Mouse (Mus musculus) T-helper 1 cell (primary cell): ENCODE measurements around the gene Mreg.
"Not testable (repeated sequence)": the region's sequence is repeated elsewhere in the genome, so short reads cannot be mapped to it uniquely, and the experiment has no call there.

Experiments
- in situ Hi-C: fragments of 300-600 bp; cut with MboI, MseI; formaldehyde crosslinking; loops from one replicate; pipeline ENCODE4 v1.15.1; 2025; ENCODE audit warnings: high pct_unique_total_duplicates

Mreg gene

DNA sequence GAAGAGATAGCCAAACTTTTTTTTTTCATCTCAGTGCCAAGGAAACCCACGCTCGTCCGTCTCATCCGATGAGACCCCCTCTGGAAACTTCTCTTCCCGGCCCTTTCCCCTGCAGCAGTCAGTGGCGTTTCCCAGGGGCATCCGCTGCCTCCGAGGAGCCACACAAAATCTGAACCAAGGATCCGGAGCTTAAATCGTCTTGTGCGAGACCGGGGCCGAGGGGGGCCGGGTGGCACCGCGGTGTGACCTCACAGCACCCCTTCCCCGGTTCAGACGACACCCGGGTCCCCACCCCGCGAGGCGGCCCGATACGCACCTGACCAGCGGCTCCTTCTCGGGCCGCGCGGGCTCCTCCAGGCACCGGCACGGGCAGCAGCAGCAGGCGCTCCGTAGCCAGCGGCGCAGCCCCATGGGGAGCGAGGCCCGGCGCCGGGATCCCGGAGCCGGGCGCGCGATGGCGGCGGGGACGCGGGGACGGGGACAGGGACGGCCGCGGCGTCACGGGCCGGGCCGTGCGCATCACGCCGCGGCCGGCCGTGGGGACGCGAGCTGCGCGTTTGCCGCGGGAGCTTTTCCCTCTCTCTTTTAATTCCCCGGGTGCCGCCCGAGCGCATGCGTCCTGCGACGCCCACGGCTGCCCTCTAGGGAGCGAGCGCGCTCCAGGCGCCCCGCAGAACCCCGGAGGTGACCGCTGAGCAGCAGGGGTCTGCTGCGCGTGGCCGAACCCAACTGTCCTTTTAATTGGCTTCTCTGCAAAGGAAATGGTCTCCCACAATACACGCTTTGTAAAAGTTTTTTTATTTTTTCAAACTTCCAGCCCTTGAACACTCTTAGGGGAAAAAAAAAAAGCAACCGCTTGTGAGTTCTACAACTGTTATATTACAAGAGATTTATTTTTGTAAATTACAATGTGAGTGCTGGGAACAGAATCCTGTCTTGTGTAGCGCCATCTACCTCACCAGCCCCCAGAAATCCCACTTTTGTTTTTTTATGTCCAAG lies at the start of gene Mreg:
Mreg (minus strand) TSS at position 607 of the 999 bp plus-strand sequence.
- in situ Hi-C loops = no loop called here

DNA sequence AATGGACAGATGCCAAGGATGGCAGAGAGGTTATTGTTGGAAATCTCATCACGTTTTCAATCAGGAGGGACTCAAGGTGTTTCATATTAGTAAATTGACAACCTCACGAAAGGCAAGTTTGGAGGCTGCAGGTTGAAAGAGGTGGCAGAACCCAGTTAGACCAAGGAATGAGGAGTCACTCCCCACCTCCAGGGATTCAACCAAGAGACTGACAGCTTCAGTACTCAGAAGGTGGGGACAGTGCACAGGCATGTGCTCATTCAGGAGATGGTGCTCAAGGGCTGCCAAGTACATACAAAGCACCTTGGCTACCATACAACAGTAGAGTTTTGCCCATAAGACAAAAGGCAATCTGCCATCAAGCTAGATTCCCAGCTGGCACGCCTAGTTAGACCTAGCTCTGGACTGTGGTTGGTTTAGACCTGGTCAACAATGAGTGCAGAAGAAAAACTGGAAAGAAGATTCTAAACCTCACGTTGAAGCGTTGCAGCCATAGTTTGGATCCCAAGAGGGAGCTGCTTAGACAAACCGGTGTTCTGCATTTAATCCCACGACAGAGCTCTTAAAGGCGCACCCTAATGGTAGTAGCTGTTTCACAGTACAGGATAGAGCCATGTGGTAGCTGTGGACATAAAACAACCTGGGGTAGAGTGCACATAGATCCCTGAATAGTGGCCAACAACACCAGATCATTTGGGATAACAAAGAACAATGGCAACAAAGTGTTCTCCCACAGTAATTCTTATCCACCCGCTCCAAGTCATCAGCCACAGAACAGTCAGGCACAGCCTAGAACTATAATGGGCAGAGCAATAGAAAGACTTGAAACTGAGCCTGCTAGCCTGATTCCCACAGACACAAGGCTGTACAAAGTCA lies 44.5 kb upstream of the Mreg start:
- in situ Hi-C loops = no loop called here

DNA sequence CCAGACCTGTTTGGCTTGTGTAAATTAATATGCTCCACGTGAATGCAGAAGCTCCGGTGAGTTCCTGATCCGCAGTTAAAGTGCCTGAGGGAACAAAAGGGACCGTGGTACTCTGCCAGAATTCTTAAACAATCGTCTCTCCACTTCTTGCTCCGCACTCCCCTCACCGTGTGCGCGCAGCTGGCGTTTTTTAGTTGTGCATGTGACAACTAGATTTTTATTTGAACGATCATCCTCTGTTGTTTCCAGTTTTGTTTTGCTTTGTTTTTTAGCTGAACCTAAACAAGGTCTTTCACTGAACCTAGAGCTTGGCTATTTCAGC lies 43.7 kb upstream of the Mreg start:
- in situ Hi-C loops = no loop called here

DNA sequence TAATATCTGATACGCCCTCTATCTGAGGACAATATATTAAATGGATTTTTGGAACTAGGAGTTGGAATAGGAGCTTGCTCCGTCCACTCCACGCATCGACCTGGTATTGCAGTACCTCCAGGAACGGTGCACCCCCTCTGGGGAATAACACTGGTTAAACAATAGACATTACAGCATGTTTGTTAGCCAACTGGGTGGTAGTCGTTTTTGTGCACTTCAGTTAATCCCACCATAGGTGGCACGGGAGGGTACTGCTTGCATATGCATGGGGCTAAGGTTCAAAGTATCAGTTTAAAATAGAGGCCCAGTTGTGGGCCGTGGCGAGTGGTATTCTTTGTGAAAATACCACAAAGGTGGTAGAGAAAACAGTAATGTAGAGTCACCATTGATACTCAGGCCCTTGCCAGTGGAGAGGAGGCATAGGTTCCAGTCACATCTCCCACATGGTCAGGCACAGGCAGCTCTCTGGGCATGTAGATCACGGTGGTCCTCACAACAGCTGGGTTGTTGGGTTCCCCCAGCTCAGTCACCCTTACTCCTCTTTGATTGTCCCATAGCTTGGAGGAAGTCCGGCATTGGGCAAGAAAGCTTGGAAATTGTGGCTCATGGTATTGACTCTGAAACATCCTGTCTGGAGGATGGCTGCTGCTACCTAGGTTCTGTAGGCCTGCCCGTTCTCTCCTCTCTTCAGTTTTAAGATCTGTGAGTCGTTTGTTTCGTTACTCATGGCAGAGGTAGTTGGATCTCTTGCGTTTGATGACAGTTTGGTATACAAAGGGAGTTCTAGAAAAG lies 43.2 kb upstream of the Mreg start:
- in situ Hi-C loops = no loop called here

DNA sequence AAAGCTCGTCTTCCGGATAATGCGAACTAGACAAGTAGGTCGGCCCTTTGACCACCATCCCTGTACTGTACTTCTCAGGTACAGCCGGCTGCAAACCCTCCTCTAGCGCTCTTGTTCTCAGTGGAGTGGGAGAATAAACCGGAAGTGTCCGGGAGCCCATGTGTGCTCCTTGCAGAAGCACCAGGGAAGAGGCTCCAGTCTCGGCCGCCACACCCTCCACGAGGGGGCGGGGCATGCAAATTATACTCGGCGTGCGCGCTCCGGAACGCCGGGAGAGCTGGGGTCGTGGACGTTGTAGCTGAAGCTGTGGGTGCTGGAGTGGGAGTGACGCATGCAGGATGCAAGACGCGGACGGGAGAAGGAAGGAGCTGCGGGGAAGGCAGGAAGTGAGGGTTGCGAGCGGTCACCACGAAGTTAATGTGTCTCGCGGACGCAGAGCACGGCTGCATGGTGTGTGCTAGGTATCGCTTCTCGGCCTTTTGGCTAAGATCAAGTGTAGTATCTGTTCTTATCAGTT lies 42.5 kb upstream of the Mreg start:
- in situ Hi-C loops = no loop called here

DNA sequence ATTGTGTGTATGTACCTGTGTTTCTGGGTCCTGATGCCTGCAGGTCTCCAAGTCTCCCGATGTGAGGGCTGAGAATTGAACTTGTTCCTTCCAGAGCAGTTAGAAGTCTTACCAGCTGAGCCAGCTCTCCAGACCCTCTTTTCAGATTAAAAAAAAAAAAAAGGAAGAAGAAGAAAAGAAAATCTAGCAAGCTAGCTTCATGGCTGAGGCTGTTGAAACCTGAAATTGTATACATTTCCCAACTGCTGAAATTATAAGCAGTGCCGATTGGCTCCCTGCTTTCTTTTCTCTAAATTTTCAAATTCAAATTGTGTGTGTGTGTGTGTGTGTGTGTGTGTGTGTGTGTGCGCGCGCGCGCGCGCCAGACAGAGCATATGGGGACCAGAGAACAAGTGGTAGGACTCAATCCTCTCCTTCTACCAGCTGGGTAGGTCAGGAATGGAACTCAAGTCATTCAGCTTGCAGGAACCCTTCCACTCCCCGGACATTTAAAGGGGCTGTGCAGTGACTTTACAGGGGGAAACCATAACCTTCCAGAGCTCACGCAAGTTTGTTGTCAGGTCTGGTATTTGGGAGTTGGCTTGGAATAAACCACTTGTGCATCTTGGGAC lies 41.9 kb upstream of the Mreg start:
- in situ Hi-C loops = no loop called here

DNA sequence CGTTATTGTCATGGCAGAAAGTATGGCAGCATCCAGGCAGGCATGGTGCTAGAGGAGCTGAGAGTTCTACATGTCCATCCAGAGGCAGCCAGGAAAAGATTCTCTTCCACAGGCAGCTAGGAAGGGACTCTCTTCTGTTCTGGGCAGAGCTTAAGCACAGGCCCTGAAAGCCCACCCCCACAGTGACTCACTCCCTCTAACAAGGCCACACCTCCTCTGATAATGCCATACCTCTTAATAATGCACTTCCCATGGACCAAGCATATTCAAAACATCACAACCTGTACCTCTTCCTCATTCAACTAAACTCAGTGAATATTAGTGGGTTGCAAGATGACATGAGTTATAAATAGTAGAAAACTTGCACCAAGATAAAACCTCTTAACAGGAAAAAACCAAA lies 39.7 kb upstream of the Mreg start:
- in situ Hi-C loops = no loop called here

DNA sequence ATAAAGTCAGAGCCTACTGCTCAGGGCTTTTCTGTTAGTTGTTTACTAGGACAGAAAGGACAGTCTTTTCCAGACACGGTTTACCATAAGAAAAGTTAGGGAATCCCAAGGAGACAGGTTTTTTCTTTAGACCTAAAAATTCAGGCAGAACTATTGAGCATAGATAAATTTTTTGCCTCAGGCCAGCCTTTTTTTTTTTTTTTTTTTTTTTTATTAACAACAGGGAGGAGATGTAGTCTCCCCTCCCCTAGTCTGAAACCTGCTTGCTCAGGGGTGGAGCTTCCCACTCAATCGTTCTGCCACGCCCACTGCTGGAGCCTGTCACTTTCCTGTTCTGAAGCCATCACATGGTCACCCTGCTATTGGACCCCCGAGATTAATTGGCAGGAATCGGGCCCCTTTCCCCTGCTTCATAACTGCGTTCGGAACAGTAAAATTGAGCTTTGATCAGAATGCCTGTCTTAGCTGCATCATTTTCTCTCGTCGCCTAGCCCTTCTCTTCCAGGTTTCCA lies 36.2 kb upstream of the Mreg start:
- in situ Hi-C loops = not testable (repeated sequence)

DNA sequence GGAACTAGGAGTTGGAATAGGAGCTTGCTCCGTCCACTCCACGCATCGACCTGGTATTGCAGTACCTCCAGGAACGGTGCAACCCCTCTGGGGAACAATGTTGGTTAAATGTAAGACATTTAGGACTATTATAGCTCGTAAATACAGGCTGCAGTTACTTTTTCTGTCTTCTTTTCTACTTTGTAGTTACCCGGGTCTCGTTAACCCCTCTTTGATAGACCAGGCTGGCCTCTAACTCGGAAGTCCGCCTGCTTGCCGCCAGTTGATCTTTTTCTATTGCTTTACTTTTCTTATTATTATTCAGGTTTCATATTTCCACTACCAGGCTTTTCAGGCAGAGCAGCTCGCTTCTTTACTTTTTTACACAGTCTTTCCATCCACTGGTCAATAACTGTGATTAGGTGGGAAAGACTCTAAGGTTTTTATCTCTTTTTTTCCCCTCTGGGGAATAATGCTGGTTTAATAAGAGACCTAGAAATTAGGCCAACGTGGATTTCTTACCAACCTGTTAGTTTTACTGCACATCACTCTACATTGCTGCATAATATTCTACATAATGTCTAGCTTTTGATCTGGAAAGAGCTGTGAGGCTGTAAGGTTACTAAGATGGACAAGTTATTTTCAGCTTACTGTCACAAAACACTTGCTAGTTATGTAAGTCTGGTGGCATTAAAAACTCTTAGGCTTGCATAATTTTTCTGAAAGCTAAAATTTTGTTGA lies 32.4 kb upstream of the Mreg start:
- in situ Hi-C loops = no loop called here

DNA sequence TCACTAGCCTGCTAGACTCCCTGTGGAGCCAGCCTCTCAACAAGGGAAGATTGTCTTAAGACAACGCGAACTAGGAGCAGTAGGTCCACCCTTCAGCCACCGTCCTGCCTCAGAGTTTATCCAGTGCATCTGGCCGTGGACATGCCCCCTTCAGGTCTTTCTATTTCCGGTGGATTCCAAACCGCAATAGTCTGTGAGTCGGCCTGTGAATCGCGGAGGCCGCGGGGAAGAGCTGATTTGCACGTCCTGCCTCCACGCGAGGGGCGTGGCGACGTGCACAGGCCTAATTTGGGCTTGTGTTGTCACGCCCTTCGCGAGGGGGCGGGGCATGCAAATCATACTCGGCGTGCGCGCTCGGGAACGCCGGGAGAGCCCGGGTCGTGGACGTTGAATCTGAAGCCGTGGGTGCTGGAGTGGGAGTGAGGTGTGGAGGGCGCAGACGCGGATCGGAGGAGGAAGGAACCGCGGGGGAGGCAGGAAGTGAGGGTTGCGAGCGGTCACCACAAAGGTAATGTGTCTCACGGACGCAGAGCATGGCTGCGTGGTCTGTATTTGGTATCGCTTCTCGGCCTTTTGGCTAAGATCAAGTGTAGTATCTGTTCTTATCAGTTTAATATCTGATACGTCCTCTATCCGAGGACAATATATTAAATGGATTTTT lies 31.7 kb upstream of the Mreg start:
- in situ Hi-C loops = no loop called here

DNA sequence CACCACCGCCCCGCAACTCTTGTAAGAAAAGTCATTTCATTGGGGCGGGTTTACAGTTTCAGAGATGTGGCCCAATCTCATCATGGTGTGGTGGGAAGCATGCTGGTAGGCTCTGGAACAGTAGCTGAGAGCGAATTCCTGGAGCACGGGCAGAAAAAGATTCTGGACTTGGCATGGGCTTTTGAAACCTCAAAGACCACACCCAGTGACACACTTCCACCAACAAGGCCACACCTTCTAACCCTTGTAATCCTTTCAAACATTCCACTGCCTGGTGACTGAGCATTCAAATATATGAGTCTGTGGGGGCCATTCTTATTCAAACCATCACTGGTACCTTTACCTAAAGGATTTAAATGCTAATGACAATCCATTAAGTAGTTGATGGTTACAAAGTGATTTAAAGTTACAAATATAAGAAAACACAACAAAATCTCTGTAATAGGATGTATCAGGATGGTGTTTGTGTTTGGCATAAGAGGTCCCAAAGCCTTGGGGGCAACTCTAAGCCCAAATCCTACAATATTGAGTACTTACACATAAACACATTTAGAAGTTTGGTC lies 30.6 kb upstream of the Mreg start:
- in situ Hi-C loops = no loop called here

DNA sequence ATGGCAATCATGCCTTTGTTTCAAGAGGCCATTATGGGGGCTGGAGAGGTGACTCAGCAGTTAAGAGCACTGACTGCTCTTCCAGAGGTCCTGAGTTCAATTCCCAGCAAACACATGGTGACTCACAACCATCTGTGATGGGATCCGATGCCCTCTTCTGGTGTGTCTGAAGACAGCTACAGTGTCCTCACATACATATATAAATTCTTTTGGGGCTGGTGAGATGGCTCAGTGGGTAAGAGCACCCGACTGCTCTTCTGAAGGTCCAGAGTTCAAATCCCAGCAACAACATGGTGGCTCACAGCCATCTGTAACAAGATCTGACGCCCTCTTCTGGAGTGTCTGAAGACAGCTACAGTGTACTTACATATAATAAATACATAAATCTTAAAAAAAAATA lies 27.0 kb upstream of the Mreg start:
- in situ Hi-C loops = not testable (repeated sequence)

DNA sequence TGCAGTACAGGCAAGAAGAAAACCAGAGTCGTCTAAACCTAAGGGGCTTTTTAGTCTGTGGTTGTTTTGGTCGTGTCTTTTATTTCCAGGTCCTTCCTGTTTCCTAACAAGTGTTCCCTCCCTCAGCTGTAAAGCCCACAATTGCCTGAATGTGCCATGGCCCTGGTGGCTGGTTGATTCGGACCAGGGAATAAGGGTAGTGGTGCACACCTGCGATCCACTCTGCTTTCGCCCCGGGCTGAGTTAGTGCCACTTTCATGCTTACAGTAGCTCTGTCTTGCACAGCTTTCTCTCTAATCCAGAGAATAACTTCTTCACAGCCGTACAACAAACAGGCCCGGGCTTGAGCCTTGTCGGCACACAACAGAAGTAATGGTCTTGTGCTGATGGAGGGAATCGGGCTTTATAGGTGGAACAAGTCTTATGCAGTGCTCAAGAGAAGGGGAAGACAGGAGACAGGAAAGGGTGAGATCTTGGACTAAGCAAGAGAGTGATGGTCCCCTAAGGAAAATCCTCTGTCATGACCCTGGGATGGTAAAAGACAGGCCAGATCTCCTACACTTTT lies 26.0 kb upstream of the Mreg start:
- in situ Hi-C loops = no loop called here

DNA sequence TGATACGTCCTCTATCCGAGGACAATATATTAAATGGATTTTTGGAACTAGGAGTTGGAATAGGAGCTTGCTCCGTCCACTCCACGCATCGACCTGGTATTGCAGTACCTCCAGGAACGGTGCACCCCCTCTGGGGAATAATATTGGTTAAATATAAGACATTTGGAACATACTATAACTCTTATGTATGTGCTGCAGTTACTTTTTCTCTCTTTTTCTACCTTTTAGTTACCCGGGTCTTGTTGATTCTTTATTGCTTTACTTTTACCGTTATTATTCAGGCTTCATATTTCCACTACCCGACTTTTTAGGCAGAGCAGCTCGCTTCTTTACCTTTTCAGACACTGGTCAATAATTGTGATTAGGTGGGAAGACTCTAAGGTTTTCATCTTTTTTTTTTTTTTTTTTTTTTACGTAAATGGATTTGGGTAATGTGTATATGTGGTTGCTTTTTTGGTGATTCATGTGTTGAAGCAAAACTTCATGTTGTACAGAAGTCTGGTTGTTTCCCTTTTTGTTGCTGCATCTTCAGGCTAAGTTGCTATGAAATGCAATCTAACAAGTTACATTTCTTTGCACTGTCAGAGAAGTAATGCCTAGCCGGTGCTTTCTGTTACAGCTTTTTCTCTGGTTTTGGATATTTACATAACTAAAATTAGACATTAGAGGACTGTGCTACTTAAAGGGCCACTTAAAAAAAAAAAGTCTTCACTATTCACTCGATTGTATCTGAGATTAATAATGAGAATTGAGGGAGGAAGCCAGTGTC lies 25.1 kb upstream of the Mreg start:
- in situ Hi-C loops = no loop called here

DNA sequence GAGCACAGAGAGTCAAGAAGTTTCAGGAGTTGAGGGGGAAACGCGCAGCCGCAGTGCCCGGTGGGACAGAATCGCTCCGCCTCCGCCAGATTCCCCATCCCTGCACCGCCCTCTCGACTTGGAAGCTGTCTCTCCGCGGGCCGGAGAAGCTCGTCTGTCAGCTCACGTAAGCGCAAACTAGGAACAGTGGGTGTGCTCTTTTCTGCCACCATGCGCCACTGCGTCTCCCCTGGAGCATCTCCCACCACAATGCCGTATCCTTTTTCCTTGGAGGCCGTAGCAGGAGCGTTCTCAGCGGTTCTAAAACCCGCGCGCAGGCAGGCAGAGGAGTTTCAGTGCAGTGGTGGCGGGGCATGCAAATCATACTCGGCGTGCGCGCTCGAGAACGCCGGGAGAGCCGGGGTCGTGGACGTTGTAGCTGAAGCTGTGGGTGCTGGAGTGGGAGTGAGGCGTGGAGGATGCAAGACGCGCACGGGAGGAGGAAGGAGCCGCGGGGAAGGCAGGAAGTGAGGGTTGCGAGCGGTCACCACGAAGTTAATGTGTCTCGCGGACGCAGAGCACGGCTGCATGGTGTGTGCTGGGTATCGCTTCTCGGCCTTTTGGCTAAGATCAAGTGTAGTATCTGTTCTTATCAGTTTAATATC lies 24.4 kb upstream of the Mreg start:
- in situ Hi-C loops = not testable (repeated sequence)

DNA sequence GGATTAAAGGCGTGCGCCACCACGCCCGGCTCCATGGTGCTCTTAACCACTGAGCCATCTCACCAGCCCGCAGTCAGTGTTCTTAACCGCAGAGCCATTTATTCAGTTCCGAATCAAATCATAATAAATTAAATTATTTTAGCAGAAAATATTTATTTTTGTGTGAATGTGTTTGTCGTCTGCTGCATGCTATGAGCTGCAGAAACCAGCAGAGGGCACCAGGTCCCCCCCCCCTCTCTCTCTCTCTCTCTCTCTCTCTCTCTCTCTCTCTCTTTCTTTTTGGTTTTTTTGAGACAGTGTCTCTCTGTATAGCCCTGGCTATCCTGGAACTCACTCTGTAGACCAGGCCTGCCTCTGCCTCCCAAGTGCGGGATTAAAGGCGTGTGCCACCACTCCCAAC lies 20.5 kb upstream of the Mreg start:
- in situ Hi-C loops = not testable (repeated sequence)

DNA sequence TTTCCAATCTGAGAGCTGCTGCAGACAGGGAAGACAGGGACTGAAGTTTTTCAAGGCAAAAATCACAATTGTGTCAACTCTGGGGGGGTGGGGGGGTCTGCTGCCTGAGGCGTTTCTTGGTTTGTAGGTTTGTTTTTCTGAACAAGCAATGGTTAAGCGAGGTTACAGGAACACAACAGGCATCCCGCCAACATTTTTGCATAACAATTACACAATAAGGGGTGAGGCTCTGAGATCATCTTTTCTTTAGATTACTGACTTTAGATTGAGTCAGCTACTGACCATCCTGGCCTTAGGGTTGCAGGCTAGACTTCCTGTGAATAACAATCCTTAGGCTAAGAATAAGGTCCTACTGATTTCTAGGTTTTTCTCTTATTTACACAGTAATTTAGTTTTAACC lies 16.9 kb upstream of the Mreg start:
- in situ Hi-C loops = no loop called here

DNA sequence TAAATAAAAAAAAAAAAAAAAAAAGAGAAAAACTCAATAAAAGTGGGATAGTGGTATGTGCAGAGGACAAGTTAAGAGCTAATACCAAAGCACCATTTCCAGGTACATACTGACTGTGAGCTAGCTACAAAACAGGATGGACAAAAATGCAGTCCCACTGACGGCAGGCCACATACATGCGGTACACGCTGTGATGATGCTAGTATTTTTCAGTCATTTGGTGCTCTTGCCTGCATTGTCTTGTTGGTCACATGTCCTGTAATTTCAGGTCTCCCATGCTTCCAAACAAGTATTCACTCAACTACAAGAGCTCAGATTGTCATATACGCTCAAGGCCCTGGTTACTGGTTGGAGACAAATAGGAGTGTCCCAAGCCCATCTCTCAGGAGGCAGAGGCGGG lies 15.4 kb upstream of the Mreg start:
- in situ Hi-C loops = no loop called here
